Mouse (Mus musculus): ENCODE data around the gene Frat2. TPM values are rescaled to one million over a fixed set of nuclear protein-coding genes. Genes with fewer than 3 reads are reported as not detected.

Gene Frat2
- polyA plus RNA-seq, 1 experiment, result 9.7 TPM

GRCm38 (mm10) chr19:41824950-41825349 lies 23.0 kb downstream of the Frat2 start:
- H3K27ac ChIP-seq (ENCODE audit: control insufficient read depth, insufficient read depth, low read depth, low read length, poor library complexity), result no peak overlapping the region
- no peaks in the 10 kb centered on the region; the same call in 1 of the 2 replicates for H3K4me1 ChIP-seq (ENCODE audit: control insufficient read depth, insufficient read depth, low read length)
- TF ChIP-seq POLR2A (IDR thresholded peaks at IDR 0.05; ENCODE audit: borderline replicate concordance, control insufficient read depth, low read depth, low read length) (no peak), CTCF (IDR thresholded peaks at IDR 0.05; ENCODE audit: control insufficient read depth, insufficient read depth, low read length) (no peak)
- no peak overlapping the region for H3K4me3 ChIP-seq (replicated peaks; ENCODE audit: control insufficient read depth, low read depth, low read length)
- 26% methylated on average over 5 of the region's 5 CpGs for WGBS

GRCm38 (mm10) chr19:41822589-41822988 lies 25.3 kb downstream of the Frat2 start:
- Histone ChIP-seq H3K4me3 (replicated peaks; ENCODE audit: control insufficient read depth, low read depth, low read length) (no peak overlapping the region), H3K4me1 (ENCODE audit: control insufficient read depth, insufficient read depth, low read length) (no peaks in the 10 kb centered on the region; the same call in 1 of the 2 replicates), H3K27ac (ENCODE audit: control insufficient read depth, insufficient read depth, low read depth, low read length, poor library complexity) (no peak overlapping the region)
- TF ChIP-seq CTCF (IDR thresholded peaks at IDR 0.05; ENCODE audit: control insufficient read depth, insufficient read depth, low read length) (no peak), POLR2A (IDR thresholded peaks at IDR 0.05; ENCODE audit: borderline replicate concordance, control insufficient read depth, low read depth, low read length) (no peak)
- WGBS, result 56% methylated on average over 1 of the region's 1 CpGs

- Histone ChIP-seq H3K27ac (ENCODE audit: control insufficient read depth, insufficient read depth, low read depth, low read length, poor library complexity) (no peak overlapping the region), H3K4me3 (replicated peaks; ENCODE audit: control insufficient read depth, low read depth, low read length) (no peak overlapping the region), H3K4me1 (ENCODE audit: control insufficient read depth, insufficient read depth, low read length) (no peaks in the 10 kb centered on the region; the same call in 1 of the 2 replicates)
- WGBS, result 79% methylated on average over 5 of the region's 5 CpGs
- no peak for TF ChIP-seq CTCF (IDR thresholded peaks at IDR 0.05; ENCODE audit: control insufficient read depth, insufficient read depth, low read length)
- TF ChIP-seq POLR2A (IDR thresholded peaks at IDR 0.05; ENCODE audit: borderline replicate concordance, control insufficient read depth, low read depth, low read length), result no peak
Measured at GRCm38 (mm10) chr19:41821436-41821835, 26.5 kb downstream of the Frat2 start.

- Histone ChIP-seq H3K4me1 (ENCODE audit: control insufficient read depth, insufficient read depth, low read length) (no peaks in the 10 kb centered on the region), H3K27ac (ENCODE audit: control insufficient read depth, insufficient read depth, low read depth, low read length, poor library complexity) (no peak overlapping the region), H3K4me3 (replicated peaks; ENCODE audit: control insufficient read depth, low read depth, low read length) (no peak overlapping the region)
- WGBS, result 40% methylated on average over 4 of the region's 4 CpGs
- TF ChIP-seq POLR2A (IDR thresholded peaks at IDR 0.05; ENCODE audit: borderline replicate concordance, control insufficient read depth, low read depth, low read length) (no peak), CTCF (IDR thresholded peaks at IDR 0.05; ENCODE audit: control insufficient read depth, insufficient read depth, low read length) (no peak)
Measured at GRCm38 (mm10) chr19:41818749-41819148, 29.2 kb downstream of the Frat2 start.

- no peaks in the 10 kb centered on the region for H3K4me1 ChIP-seq (ENCODE audit: control insufficient read depth, insufficient read depth, low read length)
- WGBS, result 83% methylated on average over 10 of the region's 10 CpGs
- no peak for TF ChIP-seq CTCF (IDR thresholded peaks at IDR 0.05; ENCODE audit: control insufficient read depth, insufficient read depth, low read length)
- TF ChIP-seq POLR2A (IDR thresholded peaks at IDR 0.05; ENCODE audit: borderline replicate concordance, control insufficient read depth, low read depth, low read length), result no peak
- no peak overlapping the region for H3K27ac ChIP-seq (ENCODE audit: control insufficient read depth, insufficient read depth, low read depth, low read length, poor library complexity)
- H3K4me3 ChIP-seq (replicated peaks; ENCODE audit: control insufficient read depth, low read depth, low read length), result no peak overlapping the region
Measured at GRCm38 (mm10) chr19:41817325-41817724, 30.6 kb downstream of the Frat2 start.

GRCm38 (mm10) chr19:41816915-41817314 lies 31.0 kb downstream of the Frat2 start:
- TF ChIP-seq CTCF (IDR thresholded peaks at IDR 0.05; ENCODE audit: control insufficient read depth, insufficient read depth, low read length) (no peak), POLR2A (IDR thresholded peaks at IDR 0.05; ENCODE audit: borderline replicate concordance, control insufficient read depth, low read depth, low read length) (no peak)
- Histone ChIP-seq H3K4me1 (ENCODE audit: control insufficient read depth, insufficient read depth, low read length) (no peaks in the 10 kb centered on the region), H3K4me3 (replicated peaks; ENCODE audit: control insufficient read depth, low read depth, low read length) (no peak overlapping the region), H3K27ac (ENCODE audit: control insufficient read depth, insufficient read depth, low read depth, low read length, poor library complexity) (no peak overlapping the region)
- 78% methylated on average over 5 of the region's 5 CpGs for WGBS

- WGBS, result 85% methylated on average over 5 of the region's 5 CpGs
- H3K4me1 ChIP-seq (ENCODE audit: control insufficient read depth, insufficient read depth, low read length), result no peaks in the 10 kb centered on the region
- H3K27ac ChIP-seq (ENCODE audit: control insufficient read depth, insufficient read depth, low read depth, low read length, poor library complexity), result no peak overlapping the region
- H3K4me3 ChIP-seq (replicated peaks; ENCODE audit: control insufficient read depth, low read depth, low read length), result no peak overlapping the region
- TF ChIP-seq POLR2A (IDR thresholded peaks at IDR 0.05; ENCODE audit: borderline replicate concordance, control insufficient read depth, low read depth, low read length) (no peak), CTCF (IDR thresholded peaks at IDR 0.05; ENCODE audit: control insufficient read depth, insufficient read depth, low read length) (no peak)
Measured at GRCm38 (mm10) chr19:41816410-41816809, 31.5 kb downstream of the Frat2 start.

GRCm38 (mm10) chr19:41813374-41813773 lies 34.6 kb downstream of the Frat2 start:
- WGBS, result 78% methylated on average over 4 of the region's 4 CpGs
- H3K4me3 ChIP-seq (replicated peaks; ENCODE audit: control insufficient read depth, low read depth, low read length), result no peak overlapping the region
- H3K4me1 ChIP-seq (ENCODE audit: control insufficient read depth, insufficient read depth, low read length), result no peaks in the 10 kb centered on the region; the same call in 1 of the 2 replicates
- H3K27ac ChIP-seq (ENCODE audit: control insufficient read depth, insufficient read depth, low read depth, low read length, poor library complexity), result no peak overlapping the region
- TF ChIP-seq CTCF (IDR thresholded peaks at IDR 0.05; ENCODE audit: control insufficient read depth, insufficient read depth, low read length) (no peak), POLR2A (IDR thresholded peaks at IDR 0.05; ENCODE audit: borderline replicate concordance, control insufficient read depth, low read depth, low read length) (no peak)

GRCm38 (mm10) chr19:41812525-41812924 lies 35.4 kb downstream of the Frat2 start:
- H3K27ac ChIP-seq (ENCODE audit: control insufficient read depth, insufficient read depth, low read depth, low read length, poor library complexity), result no peak overlapping the region
- TF ChIP-seq CTCF (IDR thresholded peaks at IDR 0.05; ENCODE audit: control insufficient read depth, insufficient read depth, low read length) (no peak), POLR2A (IDR thresholded peaks at IDR 0.05; ENCODE audit: borderline replicate concordance, control insufficient read depth, low read depth, low read length) (no peak)

More at GRCm38 (mm10) chr19:41812525-41812924, 35.4 kb downstream of the Frat2 start:
- WGBS, result 81% methylated on average over 10 of the region's 10 CpGs
- Histone ChIP-seq H3K4me3 (replicated peaks; ENCODE audit: control insufficient read depth, low read depth, low read length) (no peak overlapping the region), H3K4me1 (ENCODE audit: control insufficient read depth, insufficient read depth, low read length) (no peaks in the 10 kb centered on the region; the same call in 1 of the 2 replicates)
